Mouse (Mus musculus) leukemia stem cell, adult 10-12 weeks (primary cell): ENCODE measurements around the gene Gm4894. TPM values are rescaled to one million over a fixed set of nuclear protein-coding genes. Genes with fewer than 3 reads are reported as not detected.

Source experiments
- polyA plus RNA-seq: library from polyadenylated mRNA; stranded (reverse); fragments of >175 nt; gene quantifications from 2 replicates; pipeline ENCODE4 v1.2.3, GENCODE M21; 2012; ENCODE audit warnings: low replicate concordance

Gm4894 gene
- polyA plus RNA-seq: not detected in 2 replicates

DNA sequence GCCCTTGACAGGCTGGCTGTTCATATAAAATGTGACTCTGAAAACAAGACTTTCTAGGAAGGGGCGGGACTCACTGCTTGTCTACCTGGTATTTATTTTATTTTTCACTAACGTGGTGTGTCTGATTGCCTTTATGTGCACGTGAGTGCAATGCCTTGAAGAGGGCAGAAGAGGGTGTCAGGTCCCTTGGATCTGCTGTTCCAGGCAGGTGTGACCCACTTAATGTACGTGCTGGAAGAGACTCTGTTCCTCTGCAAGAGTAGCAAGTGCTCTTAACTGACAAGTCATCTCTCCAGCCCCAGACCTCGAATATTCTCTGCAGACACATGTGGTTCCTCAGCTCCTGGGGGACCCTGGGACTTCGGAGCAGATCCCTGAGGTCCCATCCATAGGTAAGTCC, at the start of gene Gm4894:
Gm4894 (plus strand) TSS at position 301 of the 400 bp plus-strand sequence.

Other genes starting within 250 kb of the Gm4894 start
- 2.6 and 3.2 TPM in 2 replicates for gene Zw10, start 194.9 kb upstream of the Gm4894 start, polyA plus RNA-seq
- 0.11 TPM in 1 of 2 replicates, not detected in the other for gene Tmprss5, start 169.3 kb upstream of the Gm4894 start, polyA plus RNA-seq
- gene Drd2, start 90.1 kb downstream of the Gm4894 start, polyA plus RNA-seq: not detected in 2 replicates
- not detected in 2 replicates for gene Ankk1, start 176.5 kb downstream of the Gm4894 start, polyA plus RNA-seq
- 0.05 and 0.09 TPM in 2 replicates for gene Ttc12, start 235.7 kb downstream of the Gm4894 start, polyA plus RNA-seq